Mouse (Mus musculus) heart, postnatal 0 days (tissue): ENCODE data around the gene Gm28053.

Experiments
- CTCF ChIP-seq: IDR thresholded peaks from 2 replicates; pipeline ENCODE4 v1.5.1; 2016; ENCODE audit warnings: antibody characterized with exemption, control low read depth, low read depth
- EP300 ChIP-seq: IDR thresholded peaks from 2 replicates; pipeline ENCODE4 v1.6.1; 2016; ENCODE audit warnings: antibody characterized with exemption, low read depth

- TF ChIP-seq CTCF (no peak), EP300 (no peak)
These were observed 83.5 kb downstream of the Gm28053 start for GRCm38 (mm10) chr6:48801897-48802296.
